Mouse (Mus musculus) layer of hippocampus, adult 2 months (tissue): ENCODE results near the gene Olfr1022. TPM values are rescaled to one million over a fixed set of nuclear protein-coding genes. Genes with fewer than 3 reads are reported as not detected.

Experiments
- DNase-seq, 2 experiments: peaks; one replicate each; pipeline ENCODE4 v3.0.0; 2022; ENCODE audit warnings: low spot score in 2 of 2
- H3K27ac ChIP-seq: fragments of 200-600 bp; 2 replicates; pipeline ENCODE4 v1.8.1; 2022
- H3K4me3 ChIP-seq: fragments of 200-600 bp; 2 replicates; pipeline ENCODE4 v1.8.1; 2022; ENCODE audit warnings: mild to moderate bottlenecking
- CTCF ChIP-seq: fragments of 200-600 bp; conservative IDR thresholded peaks from 2 replicates; pipeline ENCODE4 v1.8.1; 2022; ENCODE audit warnings: antibody characterized with exemption, mild to moderate bottlenecking, moderate library complexity
- long read RNA-seq, 2 experiments: library from polyadenylated mRNA; stranded (forward); transcript quantifications; one replicate each; pipeline ENCODE4 v2.0.0; 2021; ENCODE audit warnings: borderline mapping rate in 2 of 2
- total RNA-seq, 2 experiments: library from RNA; stranded (reverse); gene quantifications; 2 replicates each; pipeline ENCODE4 v1.2.3; 2021

The Olfr1022 gene
- not detected for total RNA-seq
- long read RNA-seq, experiment 1 = 0 reads
- long read RNA-seq, experiment 2 = 0 reads

DNA sequence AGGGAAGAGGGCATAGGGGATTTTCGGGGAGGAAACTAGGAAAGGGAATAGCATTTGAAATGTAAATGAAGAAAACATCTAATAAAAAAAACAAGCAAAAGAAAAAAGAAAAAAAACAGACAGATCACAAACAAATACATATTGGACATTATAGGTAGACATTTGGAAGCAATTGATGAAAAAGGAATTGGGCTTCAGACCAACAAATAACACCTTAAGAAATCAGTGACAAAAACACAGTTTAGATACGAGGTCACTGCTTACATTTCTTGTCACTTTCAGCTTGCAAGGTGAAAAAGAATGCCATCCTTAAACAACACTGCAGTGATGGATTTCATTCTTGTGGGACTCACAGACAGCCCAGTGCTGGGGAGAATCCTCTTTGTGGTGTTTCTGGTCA is at the start of gene Olfr1022:
TSS of gene Olfr1022 (plus strand) at position 301 of the 400 bp plus-strand sequence.
- no peak within 1 kb of the TSS for H3K27ac ChIP-seq
- TF ChIP-seq CTCF = no peak
- no peak for DNase-seq
- no peak within 1 kb of the TSS for H3K4me3 ChIP-seq

DNA sequence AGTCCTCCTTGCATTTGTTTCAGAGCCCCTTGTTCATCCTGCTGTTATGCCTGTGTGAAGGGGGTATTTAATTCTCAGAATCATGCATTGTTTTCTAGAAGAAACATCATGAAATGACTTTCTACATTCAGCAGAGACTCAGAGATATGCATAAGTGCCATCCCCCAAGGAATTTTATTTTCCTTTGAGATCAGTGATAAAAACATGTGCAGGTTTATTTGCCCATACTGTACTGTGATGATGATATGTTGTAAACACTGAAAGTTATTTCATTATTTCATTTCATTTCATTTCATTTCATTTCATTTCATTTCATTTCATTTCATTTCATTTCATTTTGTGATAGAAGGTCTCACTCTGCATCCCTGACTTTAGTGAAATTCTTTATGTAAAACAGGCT is 23.0 kb upstream of the Olfr1022 start, which contains the start of gene Olfr1019:
TSS of gene Olfr1019 (minus strand) at position 101 of the 400 bp plus-strand sequence.
- DNase-seq = no peak
- no peak within 1 kb of the TSS for H3K27ac ChIP-seq
- no peak within 1 kb of the TSS for H3K4me3 ChIP-seq
- TF ChIP-seq CTCF = no peak

DNA sequence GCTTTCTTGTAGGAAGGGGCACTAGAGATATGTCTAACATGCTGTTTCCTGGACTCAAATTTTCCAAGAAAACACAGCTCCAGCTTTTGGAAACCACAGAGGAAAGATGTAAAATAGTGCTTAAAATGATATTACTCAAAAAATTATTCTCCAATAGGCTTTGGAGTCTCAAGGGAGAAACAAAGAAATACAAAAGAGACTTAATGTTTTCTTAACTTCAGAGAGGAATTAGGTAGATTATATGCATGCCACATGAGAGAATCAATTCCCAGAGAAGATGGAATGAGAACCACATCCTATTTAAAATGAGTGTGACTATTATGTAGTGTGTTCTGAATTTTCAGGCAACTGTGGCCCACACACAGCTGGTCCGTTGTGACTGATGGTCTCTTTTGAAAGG is 21.7 kb upstream of the Olfr1022 start, which contains the start of gene Olfr1020:
TSS of gene Olfr1020 (plus strand) at position 301 of the 400 bp plus-strand sequence.
- DNase-seq = no peak
- TF ChIP-seq CTCF = no peak
- Histone ChIP-seq H3K27ac (no peak within 1 kb of the TSS), H3K4me3 (no peak within 1 kb of the TSS)

DNA sequence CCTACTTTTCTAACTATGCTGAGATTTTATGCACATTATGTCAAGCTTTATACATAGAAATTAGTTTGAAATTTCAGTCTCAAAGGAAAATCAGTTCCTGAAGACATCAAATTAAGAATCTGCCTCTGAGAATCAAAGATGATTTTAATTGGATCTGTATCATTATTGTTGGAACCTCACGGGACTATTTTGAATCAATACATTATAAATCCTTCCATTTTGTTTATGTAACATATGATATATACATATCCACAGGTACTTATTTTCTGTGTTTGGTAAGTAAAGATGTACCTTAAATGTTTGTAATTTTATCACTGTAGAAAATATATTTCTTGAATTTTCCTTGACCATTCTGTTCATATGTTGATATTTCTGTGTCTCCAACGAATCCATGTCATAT is 16.9 kb downstream of the Olfr1022 start, which contains the start of gene Olfr1023:
TSS of gene Olfr1023 (plus strand) at position 301 of the 400 bp plus-strand sequence.
- no peak for DNase-seq
- no peak within 1 kb of the TSS for H3K4me3 ChIP-seq
- H3K27ac ChIP-seq = no peak within 1 kb of the TSS
- TF ChIP-seq CTCF = no peak

DNA sequence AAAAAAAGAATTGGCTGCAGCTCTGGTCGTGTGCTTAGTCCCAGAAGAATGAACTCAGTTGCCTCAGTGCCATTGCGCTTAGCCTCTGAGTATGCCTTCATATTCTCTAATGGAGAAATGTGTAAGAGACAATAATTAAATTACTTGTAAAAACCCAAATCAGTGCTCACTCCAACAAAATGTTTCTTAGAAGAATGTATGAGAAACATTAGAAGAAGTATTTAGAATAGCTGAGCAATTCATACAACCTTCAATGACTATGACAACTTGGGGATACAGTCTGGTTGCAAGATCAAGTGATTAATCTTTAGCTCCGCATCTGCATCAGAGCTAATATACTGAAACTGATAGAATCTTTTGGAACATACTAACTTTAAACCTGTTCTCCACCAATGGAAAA is 36.6 kb downstream of the Olfr1022 start, which contains the start of gene Olfr1024:
TSS of gene Olfr1024 (minus strand) at position 101 of the 400 bp plus-strand sequence.
- Histone ChIP-seq H3K4me3 (no peak within 1 kb of the TSS), H3K27ac (no peak within 1 kb of the TSS)
- DNase-seq = no peak
- TF ChIP-seq CTCF = no peak

DNA sequence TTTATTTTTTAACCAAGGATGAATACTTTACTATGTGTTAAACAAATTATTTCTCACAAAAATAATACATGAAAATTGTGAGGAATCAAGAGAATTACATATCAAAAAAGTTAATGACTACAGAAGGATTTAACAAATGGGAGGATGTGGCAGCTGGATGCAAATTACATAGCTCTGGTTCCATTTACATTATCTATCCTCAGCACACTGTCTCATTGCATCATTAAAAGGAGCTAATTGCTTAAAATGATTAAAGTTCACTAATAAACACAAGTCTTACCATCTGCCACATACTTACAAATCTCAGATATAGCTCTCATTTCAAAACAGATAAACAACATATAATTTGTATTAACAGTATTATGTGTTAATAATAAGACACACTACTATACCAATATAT is 44.8 kb downstream of the Olfr1022 start:
- no peak for DNase-seq
- TF ChIP-seq CTCF = no peak
- H3K27ac ChIP-seq = no peak overlapping the region
- H3K4me3 ChIP-seq = no peak overlapping the region

DNA sequence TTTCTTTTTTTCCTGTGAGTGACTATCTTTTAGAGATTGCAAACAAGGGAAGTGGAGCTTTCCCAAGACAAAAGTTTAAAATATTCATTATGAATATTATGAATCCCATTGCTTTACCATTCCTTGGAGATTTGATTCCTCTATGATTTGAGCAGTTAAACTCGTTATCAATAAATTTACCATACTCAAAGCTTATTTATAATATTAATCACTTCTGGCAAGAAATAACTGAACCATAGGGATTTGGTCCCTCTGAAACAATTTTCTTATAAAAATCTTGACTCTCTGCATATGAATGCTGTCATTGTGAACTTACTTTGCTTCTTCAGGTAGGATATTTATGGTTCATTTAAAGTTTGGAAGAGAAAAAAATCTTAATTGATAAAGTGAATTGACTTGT is 46.5 kb downstream of the Olfr1022 start, which contains the start of gene Olfr1025-ps1:
TSS of gene Olfr1025-ps1 (plus strand) at position 301 of the 400 bp plus-strand sequence.
- no peak for DNase-seq
- Histone ChIP-seq H3K4me3 (no peak within 1 kb of the TSS), H3K27ac (no peak within 1 kb of the TSS)
- no peak for TF ChIP-seq CTCF

Other genes starting within 250 kb of the Olfr1022 start
- gene Olfr1002, start 217.9 kb upstream of the Olfr1022 start, total RNA-seq = not detected
- not detected for gene Olfr154, start 204.1 kb upstream of the Olfr1022 start, total RNA-seq
- gene Olfr1006, start 189.8 kb upstream of the Olfr1022 start, total RNA-seq = not detected
- gene Olfr1008, start 179.2 kb upstream of the Olfr1022 start, total RNA-seq = not detected
- gene Olfr1009, start 153.2 kb upstream of the Olfr1022 start, total RNA-seq = not detected
- not detected for gene Olfr1012, start 105.8 kb upstream of the Olfr1022 start, total RNA-seq
- gene Olfr1013, start 101.5 kb upstream of the Olfr1022 start, total RNA-seq = not detected
- not detected for gene Olfr1014, start 95.9 kb upstream of the Olfr1022 start, total RNA-seq
- gene Olfr1015, start 86.6 kb upstream of the Olfr1022 start, total RNA-seq = not detected
- not detected for gene Olfr1016, start 66.0 kb upstream of the Olfr1022 start, total RNA-seq
- not detected for gene Olfr1018, start 50.1 kb upstream of the Olfr1022 start, total RNA-seq
- gene Olfr1019, start 23.1 kb upstream of the Olfr1022 start, total RNA-seq = not detected
- not detected for gene Olfr1020, start 21.6 kb upstream of the Olfr1022 start, total RNA-seq
- not detected for gene Olfr1023, start 17.0 kb downstream of the Olfr1022 start, total RNA-seq
- gene Olfr1024, start 36.5 kb downstream of the Olfr1022 start, total RNA-seq = not detected
- not detected for gene Olfr1025-ps1, start 46.6 kb downstream of the Olfr1022 start, total RNA-seq
- gene Olfr1026, start 53.0 kb downstream of the Olfr1022 start, total RNA-seq = not detected
- under 1 TPM in 1 of 2 experiments, not detected in 1; 0.10 TPM for gene Olfr1028, start 81.8 kb downstream of the Olfr1022 start, total RNA-seq
- gene Olfr1029, start 105.3 kb downstream of the Olfr1022 start, total RNA-seq = not detected
- not detected for gene Olfr1030, start 110.7 kb downstream of the Olfr1022 start, total RNA-seq
- not detected for gene Olfr1031, start 121.7 kb downstream of the Olfr1022 start, total RNA-seq
- gene Olfr1032, start 136.9 kb downstream of the Olfr1022 start, total RNA-seq = not detected
- not detected for gene Olfr1033, start 152.0 kb downstream of the Olfr1022 start, total RNA-seq
- not detected for gene Olfr1034, start 177.3 kb downstream of the Olfr1022 start, total RNA-seq
- not detected for gene Olfr1036, start 205.4 kb downstream of the Olfr1022 start, total RNA-seq
- not detected for gene Olfr1037, start 218.8 kb downstream of the Olfr1022 start, total RNA-seq